Mouse (Mus musculus) MEL (cell line): ENCODE measurements around the gene Tbca.

Source experiments
- EP300 ChIP-seq, 2 experiments: IDR thresholded peaks; 2 replicates each; pipeline ENCODE4 v1.6.1; 2011; ENCODE audit warnings: improper control_type of control experiment in 2 of 2, low read length in 2 of 2, low read depth in 1 of 2, mild to moderate bottlenecking in 1 of 2
- HCFC1 ChIP-seq: IDR thresholded peaks from 2 replicates; pipeline ENCODE4 v1.6.1; 2012; ENCODE audit warnings: low read depth, mild to moderate bottlenecking, inconsistent platforms, low read length, improper control_type of control experiment, moderate library complexity
- USF1 ChIP-seq: IDR thresholded peaks from 2 replicates; pipeline ENCODE4 v1.6.1; 2014; ENCODE audit warnings: low read depth, mild to moderate bottlenecking, inconsistent platforms, low read length, improper control_type of control experiment, moderate library complexity

GRCm38 (mm10) chr13:94838756-94839337 lies 50.1 kb downstream of the Tbca start:
- TF ChIP-seq EP300 (IDR thresholded peaks at IDR 0.05; ENCODE audit: low read depth in 1 of 2, low read length in 2 of 2) (no peak), HCFC1 (no peak), USF1 (no peak)
